Mouse (Mus musculus): ENCODE data around the gene Sult2b1. TPM values are rescaled to one million over a fixed set of nuclear protein-coding genes. Genes with fewer than 3 reads are reported as not detected.

Gene Sult2b1
- polyA plus RNA-seq, 1 experiment from 2014 or later, result 0.07 TPM

- Histone ChIP-seq H3K9me3 (replicated peaks) (no peaks in the 10 kb centered on the region), H3K9ac (no peak overlapping the region), H3K36me3 (replicated peaks) (peaks cover 71% of the 10 kb centered on the region), H3K4me1 (replicated peaks) (peaks cover 31% of the 10 kb centered on the region), H3K4me2 (no peak overlapping the region), H3K4me3 (replicated peaks) (no peak overlapping the region), H3K27me3 (no peaks in the 10 kb centered on the region), H3K27ac (replicated peaks) (no peak overlapping the region)
- ATAC-seq (ENCODE audit: insufficient read depth), result no peak
- WGBS (ENCODE audit: insufficient replicate concordance), result 77% methylated on average over 4 of the region's 4 CpGs
These were observed 61.2 kb downstream of the Sult2b1 start for GRCm38 (mm10) chr7:45723301-45723700.

- Histone ChIP-seq H3K4me1 (replicated peaks) (peaks cover 28% of the 10 kb centered on the region), H3K36me3 (replicated peaks) (peaks cover 71% of the 10 kb centered on the region), H3K9me3 (replicated peaks) (no peaks in the 10 kb centered on the region), H3K27ac (replicated peaks) (no peak overlapping the region), H3K4me2 (no peak overlapping the region), H3K27me3 (no peaks in the 10 kb centered on the region), H3K9ac (no peak overlapping the region), H3K4me3 (replicated peaks) (no peak overlapping the region)
- WGBS (ENCODE audit: insufficient replicate concordance), result 77% methylated on average over 13 of the region's 13 CpGs
- ATAC-seq (ENCODE audit: insufficient read depth), result no peak
These were observed 62.1 kb downstream of the Sult2b1 start for GRCm38 (mm10) chr7:45722348-45722713.

GRCm38 (mm10) chr7:45721642-45722347 lies 62.7 kb downstream of the Sult2b1 start:
- Histone ChIP-seq H3K27me3 (no peaks in the 10 kb centered on the region), H3K27ac (replicated peaks) (no peak overlapping the region), H3K9me3 (replicated peaks) (no peaks in the 10 kb centered on the region), H3K4me3 (replicated peaks) (no peak overlapping the region), H3K4me2 (no peak overlapping the region), H3K36me3 (replicated peaks) (peaks cover 71% of the 10 kb centered on the region), H3K9ac (no peak overlapping the region), H3K4me1 (replicated peaks) (peaks cover 31% of the 10 kb centered on the region)
- 66% methylated on average over 13 of the region's 13 CpGs for WGBS (ENCODE audit: insufficient replicate concordance)
- ATAC-seq (ENCODE audit: insufficient read depth), result no peak

- Histone ChIP-seq H3K9ac (no peak overlapping the region), H3K4me2 (no peak overlapping the region)
These were observed 63.3 kb downstream of the Sult2b1 start for GRCm38 (mm10) chr7:45721234-45721571.

GRCm38 (mm10) chr7:45720413-45721233 lies 63.8 kb downstream of the Sult2b1 start, which contains the start of gene Fam83e:
TSS of gene Fam83e (plus strand) at chr7:45721212.
- Histone ChIP-seq H3K9me3 (replicated peaks) (no peaks in the 10 kb centered on the region), H3K4me2 (peak within 1 kb of the TSS; percentile 95; the same call in 1 of the 2 replicates), H3K9ac (no peak within 1 kb of the TSS), H3K27me3 (no peaks in the 10 kb centered on the region), H3K36me3 (replicated peaks) (peaks cover 66% of the 10 kb centered on the region), H3K4me1 (replicated peaks) (peaks cover 43% of the 10 kb centered on the region), H3K27ac (replicated peaks) (no peak within 1 kb of the TSS), H3K4me3 (replicated peaks) (no peak within 1 kb of the TSS)
- no peak for ATAC-seq (ENCODE audit: insufficient read depth)
- WGBS (ENCODE audit: insufficient replicate concordance), result 79% methylated on average over 14 of the region's 14 CpGs

More at GRCm38 (mm10) chr7:45721234-45721571, 63.3 kb downstream of the Sult2b1 start:
- H3K27ac ChIP-seq (replicated peaks), result no peak overlapping the region
- H3K9me3 ChIP-seq (replicated peaks), result no peaks in the 10 kb centered on the region
- no peak for ATAC-seq (ENCODE audit: insufficient read depth)
- 75% methylated on average over 7 of the region's 7 CpGs for WGBS (ENCODE audit: insufficient replicate concordance)
- no peak overlapping the region for H3K4me3 ChIP-seq (replicated peaks)
- peaks cover 37% of the 10 kb centered on the region for H3K4me1 ChIP-seq (replicated peaks)
- H3K36me3 ChIP-seq (replicated peaks), result peaks cover 71% of the 10 kb centered on the region
- no peaks in the 10 kb centered on the region for H3K27me3 ChIP-seq

- H3K27me3 ChIP-seq, result no peaks in the 10 kb centered on the region
- H3K27ac ChIP-seq (replicated peaks), result 0 out of 2 replicates have a peak overlapping the region, but pooled peaks have one; percentile 19
- ATAC-seq (ENCODE audit: insufficient read depth), result no peak
- H3K9me3 ChIP-seq (replicated peaks), result no peaks in the 10 kb centered on the region
- 81% methylated on average over 16 of the region's 16 CpGs for WGBS (ENCODE audit: insufficient replicate concordance)
- peak overlapping the region; percentile 95 for H3K4me2 ChIP-seq
- H3K4me1 ChIP-seq (replicated peaks), result peaks cover 49% of the 10 kb centered on the region
- H3K9ac ChIP-seq, result peak overlapping the region; percentile 91; the same call in 1 of the 2 replicates
- H3K4me3 ChIP-seq (replicated peaks), result peak overlapping the region; percentile 90
- peaks cover 58% of the 10 kb centered on the region for H3K36me3 ChIP-seq (replicated peaks)
These were observed 64.6 kb downstream of the Sult2b1 start for GRCm38 (mm10) chr7:45719738-45720412.

- peak overlapping the region; percentile 95 for H3K4me2 ChIP-seq
- H3K9me3 ChIP-seq (replicated peaks), result no peaks in the 10 kb centered on the region
- H3K4me1 ChIP-seq (replicated peaks), result peaks cover 56% of the 10 kb centered on the region
- ATAC-seq (ENCODE audit: insufficient read depth), result no peak
- peaks cover 51% of the 10 kb centered on the region for H3K36me3 ChIP-seq (replicated peaks)
- no peaks in the 10 kb centered on the region for H3K27me3 ChIP-seq
- peak overlapping the region; percentile 91 for H3K9ac ChIP-seq
- peak overlapping the region; percentile 90 for H3K4me3 ChIP-seq (replicated peaks)
- WGBS (ENCODE audit: insufficient replicate concordance), result 64% methylated on average over 10 of the region's 10 CpGs
- H3K27ac ChIP-seq (replicated peaks), result peak overlapping the region; percentile 75
These were observed 65.3 kb downstream of the Sult2b1 start for GRCm38 (mm10) chr7:45719180-45719579.

GRCm38 (mm10) chr7:45718331-45718730 lies 66.1 kb downstream of the Sult2b1 start:
- WGBS (ENCODE audit: insufficient replicate concordance), result under 1% methylated on average over 20 of the region's 20 CpGs
- Histone ChIP-seq H3K9me3 (replicated peaks) (no peaks in the 10 kb centered on the region), H3K27ac (replicated peaks) (peak overlapping the region; percentile 75), H3K4me3 (replicated peaks) (peak overlapping the region; percentile 90), H3K4me1 (replicated peaks) (peaks cover 64% of the 10 kb centered on the region), H3K27me3 (no peaks in the 10 kb centered on the region), H3K36me3 (replicated peaks) (peaks cover 48% of the 10 kb centered on the region), H3K4me2 (peak overlapping the region; percentile 95), H3K9ac (peak overlapping the region; percentile 91)
- no peak for ATAC-seq (ENCODE audit: insufficient read depth)

GRCm38 (mm10) chr7:45717918-45718297 lies 66.6 kb downstream of the Sult2b1 start, which contains the start of gene Sphk2:
TSS of gene Sphk2 (minus strand) at chr7:45718002.
- ATAC-seq (ENCODE audit: insufficient read depth), result peak; percentile 64
- under 1% methylated on average over 41 of the region's 41 CpGs for WGBS (ENCODE audit: insufficient replicate concordance)
- Histone ChIP-seq H3K9me3 (replicated peaks) (no peaks in the 10 kb centered on the region), H3K4me2 (peak within 1 kb of the TSS; percentile 95), H3K4me1 (replicated peaks) (peaks cover 69% of the 10 kb centered on the region), H3K36me3 (replicated peaks) (peaks cover 48% of the 10 kb centered on the region), H3K27me3 (no peaks in the 10 kb centered on the region), H3K27ac (replicated peaks) (peak within 1 kb of the TSS; percentile 80), H3K9ac (peak within 1 kb of the TSS; percentile 91), H3K4me3 (replicated peaks) (peak within 1 kb of the TSS; percentile 90)

GRCm38 (mm10) chr7:45716952-45717917 lies 67.2 kb downstream of the Sult2b1 start:
- no peaks in the 10 kb centered on the region for H3K27me3 ChIP-seq
- H3K27ac ChIP-seq (replicated peaks), result peak overlapping the region; percentile 80
- WGBS (ENCODE audit: insufficient replicate concordance), result 5% methylated on average over 31 of the region's 31 CpGs
- peaks cover 49% of the 10 kb centered on the region for H3K36me3 ChIP-seq (replicated peaks)
- peak overlapping the region; percentile 81 for H3K9ac ChIP-seq
- H3K4me1 ChIP-seq (replicated peaks), result peaks cover 75% of the 10 kb centered on the region
- ATAC-seq (ENCODE audit: insufficient read depth), result peak; percentile 26
- no peaks in the 10 kb centered on the region for H3K9me3 ChIP-seq (replicated peaks)
- H3K4me2 ChIP-seq, result peak overlapping the region; percentile 95
- H3K4me3 ChIP-seq (replicated peaks), result peak overlapping the region; percentile 90

Data from liver, embryonic 15.5 days (tissue).